Mouse (Mus musculus): ENCODE measurements at regions not wholly inside any gene's neighbourhood (a gene's known extent, or its start where the extent isn't known, plus 50 kb on each side); places are given as distances from the start of the nearest gene placed in this dataset.

DNA sequence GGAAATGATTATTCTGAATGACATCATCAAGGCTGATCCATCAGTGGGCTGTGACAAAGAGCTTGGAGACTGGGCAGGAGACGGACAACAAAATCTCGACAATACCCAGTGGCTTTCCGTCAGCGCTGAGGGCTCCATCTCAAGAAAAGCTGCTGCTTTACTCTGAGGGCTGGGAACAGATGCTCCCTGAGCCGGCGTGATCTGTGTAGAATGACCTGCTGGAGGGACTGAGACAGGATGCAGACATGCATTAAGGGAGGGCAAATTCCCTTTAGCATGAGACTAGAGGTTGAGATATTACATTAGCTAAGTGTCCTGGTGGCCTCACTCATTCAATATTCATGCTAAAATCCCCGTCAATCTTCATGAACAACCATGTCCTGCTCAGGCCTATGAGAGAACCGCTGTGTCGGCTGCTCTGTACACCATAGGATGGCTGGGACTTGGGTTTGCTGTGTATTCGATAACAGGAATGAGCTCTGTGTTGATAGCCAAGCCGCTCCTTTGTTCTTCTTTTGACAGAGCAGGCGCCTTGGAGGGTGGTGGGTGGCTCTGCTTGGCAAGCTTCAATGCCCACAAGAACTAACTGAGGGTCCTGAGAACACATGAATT lies 51.5 kb upstream of the Zfp644 start:
- H3K9me3 ChIP-seq (ENCODE audit: control insufficient read depth, low read length), result no peaks in the 10 kb centered on the region
- no peak overlapping the region for H3K9ac ChIP-seq (replicated peaks)
- ATAC-seq (ENCODE audit: insufficient read depth) (no peak), DNase-seq (ENCODE audit: low read depth in 3 of 3, low spot score in 3 of 3) (no peak)
- H3K4me1 ChIP-seq (replicated peaks; ENCODE audit: control insufficient read depth in 2 of 2, insufficient read depth in 2 of 2, low read length in 1 of 2), result no peaks in the 10 kb centered on the region
- TF ChIP-seq EP300 (IDR thresholded peaks at IDR 0.05; ENCODE audit: low read depth), result no peak
- TF ChIP-seq CTCF (IDR thresholded peaks at IDR 0.05; ENCODE audit: low read depth), result no peak
- WGBS (ENCODE audit: insufficient replicate concordance), result 59% methylated on average over 12 of the region's 12 CpGs
- H3K4me2 ChIP-seq (ENCODE audit: low read depth), result no peak overlapping the region
- H3K27ac ChIP-seq, result no peak overlapping the region
- no peak overlapping the region for H3K4me3 ChIP-seq (ENCODE audit: insufficient read depth in 1 of 2, low read depth in 2 of 2, low read length in 2 of 2)
- no peaks in the 10 kb centered on the region for H3K27me3 ChIP-seq (ENCODE audit: control insufficient read depth, insufficient read depth, low read length)
- H3K36me3 ChIP-seq (replicated peaks; ENCODE audit: control insufficient read depth, insufficient read depth, low read depth), result no peaks in the 10 kb centered on the region
